Mouse (Mus musculus) heart, postnatal 0 days (tissue): ENCODE measurements around the gene Rpl29. TPM values are rescaled to one million over a fixed set of nuclear protein-coding genes. Genes with fewer than 3 reads are reported as not detected.

Experiments
- ATAC-seq: fragments of 200-750 bp; cut with Nextera tagmentation; 2 replicates; pipeline ENCODE4 v1.8.0; 2017; ENCODE audit warnings: low read depth, moderate number of reproducible peaks, moderate library complexity; ENCODE audit not compliant: insufficient read depth
- DNase-seq: peaks from one replicate; pipeline ENCODE4 v3.0.0-alpha.2; 2016; ENCODE audit warnings: low spot score
- H3K27ac ChIP-seq: fragments of 300-500 bp; sonication (generic); 2 replicates; pipeline ENCODE4 v1.5.1; 2014; ENCODE audit warnings: low read depth, mild to moderate bottlenecking
- H3K27me3 ChIP-seq: fragments of 300-500 bp; sonication (generic); 2 replicates; pipeline ENCODE4 v1.6.1; 2014; ENCODE audit warnings: low read length, mixed read lengths; ENCODE audit not compliant: control insufficient read depth, insufficient read depth
- H3K36me3 ChIP-seq: fragments of 300-500 bp; sonication (generic); replicated peaks from 2 replicates; pipeline ENCODE4 v1.6.1; 2014; ENCODE audit warnings: low read length, mixed read lengths; ENCODE audit not compliant: control insufficient read depth, insufficient read depth
- H3K4me1 ChIP-seq: fragments of 300-500 bp; sonication (generic); 2 replicates; pipeline ENCODE4 v1.6.1; 2014; ENCODE audit warnings: antibody characterized with exemption; ENCODE audit not compliant: control insufficient read depth, insufficient read depth
- H3K4me2 ChIP-seq: fragments of 300-500 bp; sonication (generic); 2 replicates; pipeline ENCODE4 v1.6.1; 2014; ENCODE audit warnings: low read depth, mild to moderate bottlenecking, low read length, moderate library complexity
- H3K4me3 ChIP-seq: fragments of 300-500 bp; sonication (generic); 2 replicates; pipeline ENCODE4 v1.5.1; 2014; ENCODE audit warnings: low read depth, low read length
- H3K9ac ChIP-seq: fragments of 300-500 bp; sonication (generic); replicated peaks from 2 replicates; pipeline ENCODE4 v1.6.1; 2014; ENCODE audit warnings: low read depth, low read length, mixed read lengths
- H3K9me3 ChIP-seq: fragments of 300-500 bp; sonication (generic); replicated peaks from 2 replicates; pipeline ENCODE4 v1.6.1; 2016; ENCODE audit warnings: low read length; ENCODE audit not compliant: control insufficient read depth
- CTCF ChIP-seq: IDR thresholded peaks from 2 replicates; pipeline ENCODE4 v1.5.1; 2016; ENCODE audit warnings: antibody characterized with exemption, control low read depth, low read depth
- EP300 ChIP-seq: IDR thresholded peaks from 2 replicates; pipeline ENCODE4 v1.6.1; 2016; ENCODE audit warnings: antibody characterized with exemption, low read depth
- WGBS: fragments of 180-500 bp; shearing (Covaris S2); extraction: QIAGEN DNeasy Blood & Tissue Kit; methylation state at CpG from one replicate; pipeline ENCODE4 v1.1.7; 2014; 5-methylcytosine and 5-hydroxymethylcytosine counted together
- polyA plus RNA-seq: library from polyadenylated mRNA; unstranded; fragments of >200 nt; fragmentation: Nextera tagmentation; extraction: Ambion mirVana; gene quantifications from 2 replicates; pipeline ENCODE4 v1.2.1, GENCODE M21; 2015
- total RNA-seq: library from RNA; depleted of rRNA; stranded (reverse); fragments of >200 nt; gene quantifications from 2 replicates; pipeline ENCODE4 v1.2.3, GENCODE M21; 2014; ENCODE audit warnings: low replicate concordance

Rpl29 gene
- total and polyA plus RNA-seq, 2 experiments from 2014 or later, result 504 to 783 TPM

DNA sequence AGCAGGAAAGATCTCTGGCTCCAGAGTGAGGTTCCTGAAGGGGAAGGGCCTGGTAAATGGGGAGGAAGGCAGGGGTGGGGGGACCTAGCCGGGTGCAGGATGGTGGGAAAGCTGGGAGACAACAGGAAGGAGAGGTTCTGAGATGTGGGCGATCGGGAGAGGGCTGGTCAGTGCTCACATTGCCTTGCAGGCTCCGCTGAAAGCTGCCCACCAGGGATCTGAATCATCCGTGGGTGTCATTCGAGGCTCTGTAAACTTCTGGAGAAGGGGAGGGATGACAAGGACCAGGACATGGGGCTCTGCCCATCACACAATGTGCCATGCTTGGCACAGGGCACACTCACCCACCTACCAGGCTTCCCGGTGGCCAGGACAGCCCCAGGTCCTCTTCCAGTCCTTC lies 4.1 kb downstream of the Rpl29 start:
- no peak for TF ChIP-seq CTCF
- no peak for TF ChIP-seq EP300
- 60% methylated on average over 7 of the region's 7 CpGs for WGBS
- H3K4me2 ChIP-seq, result no peak overlapping the region

DNA sequence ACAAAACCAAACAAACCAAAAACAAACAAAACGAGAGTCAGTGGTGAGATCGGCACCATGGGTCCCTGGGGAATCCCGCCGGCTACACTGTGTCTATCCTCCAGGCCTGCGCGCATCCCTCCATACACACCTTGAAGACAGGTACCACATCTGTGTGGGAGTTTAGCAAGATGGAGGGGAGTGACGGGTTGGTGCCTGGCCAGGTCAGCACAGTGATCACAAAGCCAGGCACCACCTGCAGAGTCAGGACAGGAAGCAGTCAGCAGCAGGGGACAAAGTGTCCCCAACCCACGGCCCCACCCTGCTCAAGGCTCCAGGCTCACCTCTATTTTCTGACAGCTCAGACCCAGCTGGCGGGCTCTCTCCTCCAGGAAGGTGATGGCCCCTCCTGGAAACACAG lies 7.3 kb downstream of the Rpl29 start:
- Histone ChIP-seq H3K4me2 (no peak overlapping the region), H3K4me3 (no peak overlapping the region), H3K4me1 (peaks cover 7% of the 10 kb centered on the region), H3K36me3 (peaks cover 38% of the 10 kb centered on the region), H3K27ac (no peak overlapping the region), H3K9ac (no peak overlapping the region), H3K27me3 (no peaks in the 10 kb centered on the region), H3K9me3 (no peaks in the 10 kb centered on the region)
- 85% methylated on average over 9 of the region's 9 CpGs for WGBS
- DNase-seq (no peak), ATAC-seq (no peak)
- TF ChIP-seq EP300 (no peak), CTCF (no peak)

More for the DNA sequence above, 4.1 kb downstream of the Rpl29 start:
- Histone ChIP-seq H3K27ac (no peak overlapping the region), H3K9ac (no peak overlapping the region), H3K9me3 (no peaks in the 10 kb centered on the region), H3K36me3 (peaks cover 44% of the 10 kb centered on the region), H3K27me3 (no peaks in the 10 kb centered on the region), H3K4me3 (no peak overlapping the region), H3K4me1 (peaks cover 13% of the 10 kb centered on the region)
- DNase-seq, result no peak
- no peak for ATAC-seq

DNA sequence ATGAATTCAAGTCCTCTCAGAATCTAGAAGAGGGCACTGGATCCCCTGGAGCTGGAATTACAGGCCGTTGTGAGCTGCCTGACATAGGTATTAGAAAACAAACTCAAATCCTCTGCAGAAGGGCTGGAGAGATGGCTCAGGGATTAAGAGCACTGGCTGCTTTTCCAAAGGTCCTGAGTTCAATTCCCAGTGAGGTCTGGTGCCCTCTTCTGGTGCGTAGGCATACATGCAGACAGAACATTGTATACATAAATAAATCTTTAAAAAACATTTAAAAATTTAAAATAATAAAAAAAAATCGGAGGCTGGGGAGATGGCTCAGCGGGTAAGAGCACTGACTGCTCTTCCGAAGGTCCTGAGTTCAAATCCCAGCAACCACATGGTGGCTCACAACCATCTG lies 13.4 kb downstream of the Rpl29 start:
- Histone ChIP-seq H3K4me2 (no peak overlapping the region), H3K36me3 (0 out of 2 replicates have a peak, but pooled peaks cover 3% of the 10 kb centered on the region), H3K27ac (no peak overlapping the region), H3K4me3 (no peak overlapping the region), H3K9me3 (no peaks in the 10 kb centered on the region), H3K27me3 (no peaks in the 10 kb centered on the region), H3K4me1 (peaks cover 2% of the 10 kb centered on the region), H3K9ac (no peak overlapping the region)
- WGBS, result 72% methylated on average over 5 of the region's 5 CpGs
- no peak for DNase-seq
- no peak for ATAC-seq
- TF ChIP-seq CTCF, result peak; percentile 29
- TF ChIP-seq EP300, result no peak

DNA sequence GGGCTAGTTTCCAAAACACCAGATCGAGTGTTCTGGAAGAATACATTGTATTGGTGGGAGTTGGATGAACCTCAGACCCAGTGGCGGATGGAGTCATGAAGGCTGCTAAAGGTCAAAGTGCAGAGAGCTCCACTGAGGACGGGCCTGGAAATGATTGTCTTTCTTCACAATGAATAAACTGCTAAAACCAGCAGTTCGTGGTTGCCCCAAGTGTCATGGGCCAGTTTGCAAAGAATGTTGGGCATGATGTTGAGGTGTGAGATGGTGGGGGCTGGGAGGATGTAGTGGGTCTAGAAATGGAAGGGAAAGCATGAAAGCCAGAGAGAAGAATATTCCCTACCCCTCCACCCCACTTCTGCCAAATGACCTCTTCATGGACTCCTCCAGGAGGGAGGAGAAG lies 15.6 kb downstream of the Rpl29 start:
- DNase-seq (no peak), ATAC-seq (no peak)
- H3K27me3 ChIP-seq, result no peaks in the 10 kb centered on the region
- H3K36me3 ChIP-seq, result 0 out of 2 replicates have a peak, but pooled peaks cover 3% of the 10 kb centered on the region
- no peak overlapping the region for H3K4me3 ChIP-seq
- no peak for TF ChIP-seq CTCF
- no peak for TF ChIP-seq EP300
- H3K9ac ChIP-seq, result no peak overlapping the region
- no peak overlapping the region for H3K27ac ChIP-seq
- peaks cover 13% of the 10 kb centered on the region for H3K4me1 ChIP-seq
- no peak overlapping the region for H3K4me2 ChIP-seq
- WGBS, result 72% methylated on average over 4 of the region's 4 CpGs
- no peaks in the 10 kb centered on the region for H3K9me3 ChIP-seq

DNA sequence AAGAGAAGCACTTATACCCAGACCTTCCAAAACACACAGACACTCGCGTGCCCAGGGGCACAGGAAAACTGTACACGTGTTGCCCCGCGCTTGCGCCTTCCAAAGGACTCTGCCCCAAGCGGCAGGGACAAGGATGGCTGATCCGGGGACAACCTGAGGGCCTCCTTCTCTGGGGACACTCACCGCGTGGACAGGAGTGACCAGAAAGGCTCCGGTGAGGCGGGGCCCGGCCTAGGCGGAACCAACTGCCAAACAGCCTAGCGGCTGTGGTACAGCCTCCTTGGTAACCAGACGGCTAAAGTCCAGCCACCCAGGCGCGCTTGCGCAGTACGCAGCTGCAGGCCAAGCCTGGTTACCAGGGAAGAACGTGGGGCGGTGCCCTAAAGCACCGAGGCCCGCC lies 18.1 kb downstream of the Rpl29 start, which contains the start of the genes Abhd14b and Abhd14a:
TSS of gene Abhd14b (plus strand) at position 112 of the 400 bp plus-strand sequence.
TSS of gene Abhd14a (minus strand) at position 331 of the 400 bp plus-strand sequence.
- H3K4me2 ChIP-seq, result peak within 1 kb of the TSS; percentile 92
- peak; percentile 63 for TF ChIP-seq CTCF
- no peak for TF ChIP-seq EP300
- DNase-seq (peak; percentile 89), ATAC-seq (peak; percentile 89)
- peak within 1 kb of the TSS; percentile 84 for H3K27ac ChIP-seq
- H3K4me1 ChIP-seq, result peaks cover 26% of the 10 kb centered on the region
- under 1% methylated on average over 24 of the region's 24 CpGs for WGBS
- no peaks in the 10 kb centered on the region for H3K27me3 ChIP-seq
- H3K4me3 ChIP-seq, result peak within 1 kb of the TSS; percentile 60
- peak within 1 kb of the TSS; percentile 61 for H3K9ac ChIP-seq
- H3K9me3 ChIP-seq, result no peaks in the 10 kb centered on the region
- H3K36me3 ChIP-seq, result no peaks in the 10 kb centered on the region

DNA sequence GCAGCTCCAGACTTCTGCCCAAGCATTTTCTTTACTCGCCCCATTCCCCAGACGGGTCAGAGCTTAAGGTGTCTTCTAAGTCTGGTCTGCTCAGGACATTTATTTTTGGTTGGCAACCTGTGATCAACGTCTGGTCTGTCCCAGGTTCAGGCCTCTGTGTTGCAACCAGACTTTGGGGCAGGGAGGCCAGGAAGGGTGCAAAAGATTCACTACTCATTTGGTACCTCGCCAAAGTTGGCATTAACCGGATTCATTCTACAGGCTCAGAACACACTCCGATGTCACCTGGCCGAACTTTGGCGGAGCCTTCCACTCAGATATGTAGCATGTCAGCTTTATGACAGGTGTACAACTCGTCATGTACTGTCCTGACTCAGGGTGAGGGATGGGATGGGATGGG lies 18.7 kb downstream of the Rpl29 start:
- no peak for TF ChIP-seq CTCF
- TF ChIP-seq EP300, result no peak
- Histone ChIP-seq H3K27ac (peak overlapping the region; percentile 84), H3K4me2 (peak overlapping the region; percentile 92), H3K9ac (peak overlapping the region; percentile 61; the same call in 1 of the 2 replicates), H3K36me3 (no peaks in the 10 kb centered on the region), H3K4me3 (peak overlapping the region; percentile 60), H3K9me3 (no peaks in the 10 kb centered on the region), H3K27me3 (no peaks in the 10 kb centered on the region), H3K4me1 (peaks cover 31% of the 10 kb centered on the region)
- ATAC-seq, result no peak
- DNase-seq, result no peak
- 31% methylated on average over 9 of the region's 9 CpGs for WGBS
